Mouse (Mus musculus) heart, embryonic 14.5 days (tissue): ENCODE measurements around the gene Myh11. TPM values are rescaled to one million over a fixed set of nuclear protein-coding genes. Genes with fewer than 3 reads are reported as not detected.

Experiments
- ATAC-seq: fragments of 200-750 bp; cut with Nextera tagmentation; 2 replicates; pipeline ENCODE4 v1.8.0; 2017; ENCODE audit warnings: low read depth, moderate TSS enrichment; ENCODE audit not compliant: insufficient number of reproducible peaks, insufficient read depth, low FRiP score
- H3K27ac ChIP-seq, 2 experiments: fragments of 200-500 bp in 1 of 2; fragments of 300-500 bp in 1 of 2; sonication (generic) in 1 of 2; replicated peaks in 1 of 2; 2 replicates each; pipeline ENCODE4 v1.5.1; 2012 to 2014; ENCODE audit warnings: low read depth in 2 of 2, low read length in 2 of 2, control low read depth in 1 of 2, mild to moderate bottlenecking in 1 of 2, mixed read lengths in 1 of 2; ENCODE audit not compliant: control insufficient read depth in 1 of 2, insufficient read depth in 1 of 2
- H3K27me3 ChIP-seq: fragments of 300-500 bp; sonication (generic); 2 replicates; pipeline ENCODE4 v1.6.1; 2014; ENCODE audit warnings: mild to moderate bottlenecking, low read length, control low read depth; ENCODE audit not compliant: control insufficient read depth, insufficient read depth
- H3K36me3 ChIP-seq: fragments of 300-500 bp; sonication (generic); 2 replicates; pipeline ENCODE4 v1.6.1; 2014; ENCODE audit warnings: mild to moderate bottlenecking, control low read depth, low read length, mixed read lengths; ENCODE audit not compliant: control insufficient read depth, insufficient read depth
- H3K4me1 ChIP-seq, 2 experiments: fragments of 200-500 bp in 1 of 2; fragments of 300-500 bp in 1 of 2; sonication (generic) in 1 of 2; 2 replicates each; pipeline ENCODE4 v1.6.1; 2012 to 2014; ENCODE audit warnings: low read length in 2 of 2, control low read depth in 1 of 2, mixed read lengths in 1 of 2; ENCODE audit not compliant: control insufficient read depth in 2 of 2, insufficient read depth in 2 of 2
- H3K4me2 ChIP-seq: fragments of 300-500 bp; sonication (generic); 2 replicates; pipeline ENCODE4 v1.6.1; 2014; ENCODE audit warnings: mild to moderate bottlenecking, low read length
- H3K4me3 ChIP-seq, 2 experiments: fragments of 200-500 bp in 1 of 2; fragments of 300-500 bp in 1 of 2; sonication (generic) in 1 of 2; 2 replicates each; pipeline ENCODE4 v1.5.1; 2012 to 2014; ENCODE audit warnings: low read length in 2 of 2, mild to moderate bottlenecking in 2 of 2, control low read depth in 1 of 2, low read depth in 1 of 2, moderate library complexity in 1 of 2; ENCODE audit not compliant: control insufficient read depth in 1 of 2, insufficient read depth in 1 of 2
- H3K9ac ChIP-seq: fragments of 300-500 bp; sonication (generic); 2 replicates; pipeline ENCODE4 v1.6.1; 2014; ENCODE audit warnings: mild to moderate bottlenecking, low read length
- H3K9me3 ChIP-seq: fragments of 300-500 bp; sonication (generic); 2 replicates; pipeline ENCODE4 v1.6.1; 2016; ENCODE audit warnings: low read length, control low read depth; ENCODE audit not compliant: control insufficient read depth
- WGBS: fragments of 180-500 bp; shearing (Covaris S2); extraction: QIAGEN DNeasy Blood & Tissue Kit; methylation state at CpG from one replicate; pipeline ENCODE4 v1.1.7; 2014; 5-methylcytosine and 5-hydroxymethylcytosine counted together
- polyA plus RNA-seq: library from polyadenylated mRNA; unstranded; fragments of >200 nt; fragmentation: Nextera tagmentation; extraction: Ambion mirVana; gene quantifications from 2 replicates; pipeline ENCODE4 v1.2.1, GENCODE M21; 2014

Myh11 gene
- polyA plus RNA-seq, 1 experiment from 2014 or later = 1.9 TPM

DNA sequence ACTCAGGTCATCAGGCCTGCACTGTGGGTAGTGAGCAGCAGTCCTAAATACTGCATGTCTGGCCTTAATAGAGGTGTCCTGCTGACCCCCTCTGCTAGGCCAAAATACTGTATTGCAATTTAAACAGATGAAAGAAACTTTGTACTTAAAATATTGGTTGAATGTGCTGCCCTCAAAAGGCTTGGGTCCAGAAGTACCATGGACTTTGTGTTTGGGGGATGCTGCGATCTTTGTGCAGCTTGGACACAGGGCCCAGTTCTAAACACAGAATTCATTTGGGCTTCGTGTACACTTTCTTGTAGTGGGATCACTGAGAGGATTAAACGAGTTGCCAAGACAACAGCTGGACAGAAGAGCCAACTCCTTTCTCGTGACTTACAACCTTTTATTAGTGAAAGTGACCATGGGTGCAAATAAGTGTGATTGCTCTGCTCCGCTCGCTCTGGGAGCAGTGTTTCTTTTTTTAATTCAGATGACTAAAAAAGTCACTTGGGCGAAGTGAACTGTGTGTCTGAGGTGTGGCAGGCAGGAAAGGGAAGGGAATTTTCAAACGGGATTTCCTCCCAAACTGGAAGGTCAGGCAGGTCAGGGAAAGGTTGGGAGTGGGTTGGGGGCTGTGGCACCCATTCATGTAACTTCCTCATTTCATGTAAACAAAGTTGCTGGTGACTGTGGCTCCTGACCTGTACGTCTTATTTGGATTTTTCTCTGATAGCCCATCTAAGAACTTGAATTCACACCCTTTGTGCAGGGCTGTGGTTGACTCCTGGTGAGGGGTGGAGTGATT lies 96.8 kb downstream of the Myh11 start:
- Histone ChIP-seq H3K27ac (no peak overlapping the region), H3K9me3 (no peaks in the 10 kb centered on the region), H3K9ac (no peak overlapping the region), H3K4me3 (no peak overlapping the region), H3K36me3 (peaks cover 41% of the 10 kb centered on the region), H3K4me1 (no peaks in the 10 kb centered on the region), H3K4me2 (no peak overlapping the region), H3K27me3 (no peaks in the 10 kb centered on the region)
- ATAC-seq = no peak
- 64% methylated on average over 9 of the region's 9 CpGs for WGBS

DNA sequence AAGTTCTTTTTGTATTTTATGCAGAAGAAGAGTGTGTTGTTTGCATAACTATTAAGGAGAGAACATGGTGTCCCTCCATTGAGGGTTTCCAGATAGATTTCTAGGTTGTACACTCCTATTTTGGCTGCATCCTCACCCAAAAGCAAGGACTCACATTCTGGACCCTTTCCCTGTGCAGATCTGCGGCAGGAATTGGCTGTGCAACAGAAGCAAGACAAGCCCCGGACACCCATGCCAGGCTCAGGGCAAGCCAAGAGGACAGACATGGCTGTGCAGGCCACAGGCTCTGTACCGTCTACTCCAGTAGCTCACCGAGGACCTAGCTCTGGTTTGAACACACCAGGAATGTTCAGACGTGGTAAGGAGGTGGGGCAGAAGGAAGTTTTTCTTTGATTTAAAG lies 105.7 kb downstream of the Myh11 start:
- Histone ChIP-seq H3K9ac (no peak overlapping the region), H3K4me3 (no peak overlapping the region), H3K9me3 (no peaks in the 10 kb centered on the region), H3K4me2 (no peak overlapping the region), H3K4me1 (peaks cover 0 to under 1% of the 10 kb centered on the region in 2 experiments; a peak in 1 of 4 replicates), H3K36me3 (peaks cover 97% of the 10 kb centered on the region), H3K27ac (no peak overlapping the region), H3K27me3 (no peaks in the 10 kb centered on the region)
- ATAC-seq = no peak
- WGBS = 97% methylated on average over 5 of the region's 5 CpGs

- Histone ChIP-seq H3K9ac (no peak overlapping the region), H3K27me3 (no peaks in the 10 kb centered on the region), H3K4me1 (peaks cover 0 to 7% of the 10 kb centered on the region in 2 experiments; a peak in 1 of 4 replicates), H3K36me3 (peaks cover 96% of the 10 kb centered on the region), H3K4me3 (no peak overlapping the region), H3K27ac (no peak overlapping the region), H3K4me2 (no peak overlapping the region), H3K9me3 (no peaks in the 10 kb centered on the region)
- ATAC-seq = no peak
- WGBS = 79% methylated on average over 1 of the region's 1 CpGs
Measured at GRCm38 (mm10) chr16:14183856-14184255, 107.3 kb downstream of the Myh11 start.

GRCm38 (mm10) chr16:14182360-14182759 lies 108.8 kb downstream of the Myh11 start:
- H3K27ac ChIP-seq = no peak overlapping the region
- H3K9me3 ChIP-seq = no peaks in the 10 kb centered on the region
- H3K4me1 ChIP-seq = peaks cover 0 to 7% of the 10 kb centered on the region in 2 experiments; a peak in 1 of 4 replicates
- ATAC-seq = no peak
- no peak overlapping the region for H3K9ac ChIP-seq
- no peak overlapping the region for H3K4me3 ChIP-seq
- 98% methylated on average over 5 of the region's 5 CpGs for WGBS
- no peaks in the 10 kb centered on the region for H3K27me3 ChIP-seq
- no peak overlapping the region for H3K4me2 ChIP-seq
- peaks cover 94% of the 10 kb centered on the region for H3K36me3 ChIP-seq

DNA sequence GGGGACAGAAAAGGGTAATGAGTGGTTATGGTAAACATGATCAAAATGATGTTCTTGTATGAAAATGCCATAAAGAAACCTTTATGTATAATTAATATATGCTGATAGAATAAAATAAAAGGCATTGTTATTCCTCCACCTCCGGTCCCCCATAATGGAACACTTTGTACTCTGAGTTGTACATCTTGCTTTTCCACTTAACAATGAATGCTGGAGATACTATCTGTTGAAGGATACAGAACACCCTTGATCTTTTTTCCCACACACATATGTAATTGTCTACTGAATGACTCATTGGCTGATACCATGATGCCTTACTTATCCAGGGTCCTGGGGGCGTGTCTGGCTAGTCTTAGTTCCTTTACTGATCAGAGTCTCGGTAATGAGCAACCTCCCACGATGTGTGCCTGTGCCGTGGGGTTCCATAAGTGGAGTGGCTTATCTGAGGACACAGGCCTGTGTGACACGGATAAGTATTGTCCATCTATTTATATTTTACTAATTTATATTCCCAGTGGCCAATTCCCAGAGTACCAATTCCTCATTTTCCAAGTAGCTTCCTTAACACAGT lies 110.9 kb downstream of the Myh11 start:
- Histone ChIP-seq H3K9me3 (no peaks in the 10 kb centered on the region), H3K4me1 (peaks cover 0 to 7% of the 10 kb centered on the region in 2 experiments; a peak in 1 of 4 replicates), H3K4me2 (no peak overlapping the region), H3K4me3 (no peak overlapping the region), H3K9ac (no peak overlapping the region), H3K27me3 (no peaks in the 10 kb centered on the region), H3K36me3 (peaks cover 94% of the 10 kb centered on the region), H3K27ac (no peak overlapping the region)
- WGBS = 50% methylated on average over 6 of the region's 6 CpGs
- no peak for ATAC-seq

DNA sequence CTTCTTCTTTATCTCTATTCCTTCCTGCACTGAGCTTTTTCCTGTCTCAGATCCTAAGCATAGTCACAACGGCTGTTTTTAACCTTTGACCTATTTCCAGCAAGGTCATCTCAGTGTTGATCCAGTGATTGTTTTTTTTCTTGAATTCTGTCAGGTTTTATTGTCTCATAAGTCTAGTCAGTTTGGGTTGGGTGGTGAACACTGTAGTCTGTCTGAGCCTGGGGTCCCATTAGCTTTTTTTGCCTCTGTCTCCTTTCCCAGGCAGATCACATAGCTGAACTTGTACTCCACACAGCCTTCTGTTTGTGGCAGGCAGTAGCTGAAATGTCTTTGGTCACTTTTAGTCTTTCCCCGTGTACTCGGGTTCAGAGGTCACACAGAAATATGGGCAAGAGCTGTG lies 113.1 kb downstream of the Myh11 start:
- 60% methylated on average over 3 of the region's 3 CpGs for WGBS
- Histone ChIP-seq H3K27me3 (no peaks in the 10 kb centered on the region), H3K36me3 (peaks cover 94% of the 10 kb centered on the region), H3K9ac (no peak overlapping the region), H3K4me1 (peaks cover 0 to 7% of the 10 kb centered on the region in 2 experiments; a peak in 1 of 4 replicates), H3K9me3 (no peaks in the 10 kb centered on the region), H3K27ac (no peak overlapping the region), H3K4me2 (no peak overlapping the region), H3K4me3 (no peak overlapping the region)
- no peak for ATAC-seq

DNA sequence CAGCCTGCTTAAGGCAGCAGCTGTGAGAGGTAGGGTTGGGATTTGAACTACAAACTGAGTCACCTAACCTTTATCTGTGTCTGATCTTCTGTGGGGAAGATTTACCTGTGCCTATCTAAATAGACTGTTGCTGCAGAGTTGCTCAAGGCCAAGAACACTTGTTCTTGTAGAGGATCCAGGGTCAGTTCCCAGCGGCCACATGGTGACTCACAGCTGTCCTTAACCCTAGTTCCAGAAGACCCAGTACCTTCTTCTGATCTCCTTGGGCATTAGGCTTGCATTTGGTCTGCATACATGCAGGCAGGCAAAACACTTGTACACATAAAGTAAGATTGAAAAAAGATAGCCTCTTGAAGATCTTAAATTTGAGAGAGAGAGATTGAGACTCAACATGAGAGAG lies 121.5 kb downstream of the Myh11 start:
- Histone ChIP-seq H3K27ac (no peak overlapping the region), H3K9me3 (no peaks in the 10 kb centered on the region), H3K36me3 (peaks cover 74% of the 10 kb centered on the region), H3K9ac (no peak overlapping the region), H3K4me2 (no peak overlapping the region), H3K4me3 (no peak overlapping the region), H3K4me1 (peaks cover 0 to 9% of the 10 kb centered on the region in 2 experiments; a peak in 1 of 4 replicates), H3K27me3 (no peaks in the 10 kb centered on the region)
- 88% methylated on average over 1 of the region's 1 CpGs for WGBS
- no peak for ATAC-seq
